Mouse (Mus musculus) liver, postnatal 0 days (tissue): ENCODE results near the gene Gm49450.
A peak's percentile ranks its signal among the peaks of the same experiment; 100 is the strongest.

Experiments
- CTCF ChIP-seq: sonication (generic); IDR thresholded peaks from 2 replicates; pipeline ENCODE4 v1.5.1; 2016; ENCODE audit warnings: antibody characterized with exemption, low read depth
- EP300 ChIP-seq: IDR thresholded peaks from 2 replicates; pipeline ENCODE4 v1.6.1; 2016; ENCODE audit warnings: antibody characterized with exemption, low read depth, mild to moderate bottlenecking

DNA sequence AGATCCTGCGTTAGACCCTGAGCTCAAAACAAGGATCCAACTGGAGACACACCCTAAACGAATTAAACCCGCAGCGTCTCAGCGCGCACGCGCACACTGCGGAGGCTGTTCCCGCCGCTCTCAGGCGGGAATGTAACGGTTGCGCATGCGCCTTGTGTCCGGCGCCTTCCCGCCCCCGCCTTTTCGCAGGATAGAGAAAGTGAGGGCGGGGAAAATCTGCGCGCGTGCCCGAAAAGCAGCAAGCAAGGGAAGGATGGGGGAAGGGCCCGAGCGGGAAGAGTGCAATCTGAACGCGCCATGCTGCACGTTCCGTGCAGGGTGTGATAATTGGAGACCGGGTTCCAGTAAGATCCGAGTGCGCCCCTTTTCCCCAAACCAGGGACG is 19.5 kb downstream of the Gm49450 start:
- TF ChIP-seq CTCF, result no peak
- peak; percentile 77; the same call in 1 of the 2 replicates for TF ChIP-seq EP300
